Mouse (Mus musculus): Measurements from ENCODE around the gene Sowahb.
"Not testable (repeated sequence)": the region's sequence is repeated elsewhere in the genome, so short reads cannot be mapped to it uniquely, and the experiment has no call there.

The Sowahb gene

DNA sequence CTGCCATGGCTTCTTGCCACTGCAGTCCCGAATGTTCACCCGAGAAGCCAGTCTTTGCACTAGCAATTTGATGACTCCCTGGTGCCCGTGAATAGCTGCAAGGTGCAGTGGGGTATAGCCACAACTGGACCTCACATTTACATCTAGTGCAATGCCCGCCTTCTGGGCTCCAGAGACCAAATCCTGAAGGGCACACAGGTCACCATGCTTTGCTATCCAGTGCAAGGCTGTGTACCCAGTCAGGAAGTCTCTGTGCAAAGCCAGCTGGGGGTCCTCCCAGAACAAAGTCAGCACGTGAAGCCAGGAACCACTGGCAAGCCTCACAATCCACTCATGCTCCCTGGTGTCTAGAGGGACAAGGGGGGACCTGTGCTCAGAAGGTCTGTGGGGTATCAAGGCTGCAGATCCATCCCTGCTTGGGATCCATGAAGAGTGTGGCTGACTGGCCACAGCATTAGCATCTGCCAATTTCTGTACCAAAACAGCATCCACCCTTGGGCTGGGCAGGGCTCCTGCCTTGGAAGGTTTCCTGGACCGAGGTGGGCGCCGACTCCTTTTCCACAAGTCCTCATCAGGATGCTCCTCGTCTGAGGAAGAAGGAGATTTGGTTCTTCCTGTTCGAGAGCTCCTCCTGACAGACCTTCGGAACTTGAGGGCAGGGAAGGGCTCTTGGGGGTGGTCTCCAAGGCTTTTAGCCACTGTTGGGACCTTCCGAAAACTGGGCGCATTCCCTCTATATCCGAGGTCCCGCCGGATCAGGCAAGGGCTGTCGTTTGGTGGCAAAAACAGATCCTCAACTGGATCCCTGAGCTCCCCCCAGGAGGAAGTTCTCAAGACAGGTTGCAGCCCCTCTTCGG, 1.8 kb downstream of the Sowahb start:
- no peak for DNase-seq (ENCODE audit: low spot score in 2 of 2)

- DNase-seq (ENCODE audit: low spot score in 2 of 2), result no peak
Observed at GRCm38 (mm10) chr5:93042031-93042430, 2.8 kb downstream of the Sowahb start.

- no peak for DNase-seq (ENCODE audit: low spot score in 2 of 2)
Observed at GRCm38 (mm10) chr5:93041276-93041675, 3.5 kb downstream of the Sowahb start.

GRCm38 (mm10) chr5:93040095-93040494, 4.7 kb downstream of the Sowahb start:
- no peak for DNase-seq (ENCODE audit: low spot score in 2 of 2)

DNA sequence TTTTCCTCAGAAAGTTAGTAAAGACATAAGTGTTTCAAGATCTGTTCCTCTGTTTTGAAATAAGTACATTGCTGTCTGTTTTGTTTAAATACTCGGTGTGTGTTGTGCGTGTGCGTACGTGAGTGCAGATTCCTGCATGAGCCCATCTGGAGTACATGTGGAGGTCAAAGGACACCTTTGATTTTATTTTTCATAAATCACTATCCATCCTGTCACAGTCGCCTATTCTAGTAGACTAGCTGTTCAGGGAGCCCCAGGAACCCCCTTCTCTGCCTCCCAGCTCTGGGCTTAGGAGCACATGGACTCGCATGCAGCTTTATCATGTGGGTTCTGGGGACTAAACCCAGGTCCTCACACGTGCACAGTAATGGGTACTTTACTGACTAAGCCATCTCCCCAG, 8.6 kb downstream of the Sowahb start:
- DNase-seq (ENCODE audit: low spot score in 2 of 2), result no peak

GRCm38 (mm10) chr5:93035285-93035684, 9.5 kb downstream of the Sowahb start:
- no peak for DNase-seq (ENCODE audit: low spot score in 2 of 2)

GRCm38 (mm10) chr5:93033087-93033870, 11.5 kb downstream of the Sowahb start:
- DNase-seq (ENCODE audit: low spot score in 2 of 2), result no peak

GRCm38 (mm10) chr5:93032621-93033020, 12.2 kb downstream of the Sowahb start:
- DNase-seq (ENCODE audit: low spot score in 2 of 2), result no peak

DNA sequence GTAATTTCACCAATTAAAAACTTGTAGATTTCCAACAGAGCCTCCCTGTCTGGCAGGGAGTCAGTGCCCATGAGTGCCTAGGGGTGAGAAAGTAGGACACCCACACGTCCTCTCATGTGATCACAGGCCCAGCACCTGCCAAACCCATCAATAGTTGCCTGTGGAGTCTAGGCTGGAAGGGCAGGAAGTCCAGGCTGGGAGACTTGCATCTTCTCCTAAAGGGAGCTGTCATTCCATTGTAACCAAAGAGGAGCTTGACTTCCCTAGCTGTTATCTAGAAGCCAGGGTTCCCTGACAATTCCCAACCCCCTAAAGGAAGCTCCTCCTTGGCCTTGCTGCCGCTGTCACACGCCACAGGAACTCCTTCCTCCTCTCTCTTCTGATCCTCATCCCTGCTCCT, 14.0 kb downstream of the Sowahb start:
- DNase-seq (ENCODE audit: low spot score in 2 of 2), result no peak

DNA sequence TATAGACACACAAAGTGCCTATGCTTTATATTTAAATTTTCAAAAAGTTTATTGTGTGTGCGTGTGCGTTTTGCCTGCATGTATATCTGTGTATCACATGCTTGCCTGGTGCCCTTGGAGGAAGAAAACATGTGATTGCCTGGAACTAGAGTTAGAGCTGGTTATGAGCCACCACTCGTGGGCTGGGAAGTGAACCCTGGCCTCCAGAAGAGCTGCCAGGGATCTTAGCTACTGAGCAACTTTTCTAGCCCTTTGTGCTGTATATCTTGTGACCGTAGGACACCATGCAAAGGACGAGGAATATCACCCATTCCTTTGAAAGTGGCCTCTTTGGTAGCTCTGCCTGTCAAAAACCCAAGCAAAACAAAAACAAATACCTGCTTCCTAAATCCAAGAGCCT, 14.4 kb downstream of the Sowahb start:
- no peak for DNase-seq (ENCODE audit: low spot score in 2 of 2)

- no peak for DNase-seq (ENCODE audit: low spot score in 2 of 2)
Observed at GRCm38 (mm10) chr5:93027120-93027675, 17.6 kb downstream of the Sowahb start.

- DNase-seq (ENCODE audit: low spot score in 2 of 2), result no peak
Observed at GRCm38 (mm10) chr5:93026437-93027119, 18.2 kb downstream of the Sowahb start.

GRCm38 (mm10) chr5:93024754-93025280, 20.0 kb downstream of the Sowahb start:
- no peak for DNase-seq (ENCODE audit: low spot score in 2 of 2)

- no peak for DNase-seq (ENCODE audit: low spot score in 2 of 2)
Observed at GRCm38 (mm10) chr5:93022126-93022797, 22.6 kb downstream of the Sowahb start.

- DNase-seq (ENCODE audit: low spot score in 2 of 2), result no peak
Observed at GRCm38 (mm10) chr5:93020024-93020666, 24.7 kb downstream of the Sowahb start.

GRCm38 (mm10) chr5:93019207-93019606, 25.6 kb downstream of the Sowahb start:
- DNase-seq (ENCODE audit: low spot score in 2 of 2), result not testable (repeated sequence)

DNA sequence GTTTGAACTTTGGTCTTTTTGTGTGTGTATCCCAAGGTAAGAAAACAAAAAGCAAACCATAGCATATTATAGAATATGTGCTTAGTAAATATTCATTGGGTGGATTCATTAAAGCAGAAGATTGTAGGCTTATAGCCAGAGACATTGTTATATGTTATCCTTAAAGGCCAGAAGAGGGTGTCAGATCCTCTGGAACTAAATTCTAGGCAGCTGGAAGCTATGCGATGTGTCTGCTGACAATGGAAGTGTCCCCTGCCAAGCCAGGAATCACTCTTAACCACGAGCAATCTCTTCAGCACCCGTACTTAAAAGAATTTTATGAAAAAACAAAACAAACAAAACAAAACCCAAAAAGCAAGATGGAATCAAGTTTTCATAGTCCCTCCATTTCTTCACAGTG, 27.1 kb downstream of the Sowahb start:
- DNase-seq (ENCODE audit: low spot score in 2 of 2), result no peak

- DNase-seq (ENCODE audit: low spot score in 2 of 2), result no peak
Observed at GRCm38 (mm10) chr5:93008256-93008655, 36.6 kb downstream of the Sowahb start.

GRCm38 (mm10) chr5:93005815-93006341, 38.9 kb downstream of the Sowahb start:
- no peak for DNase-seq (ENCODE audit: low spot score in 2 of 2)

DNA sequence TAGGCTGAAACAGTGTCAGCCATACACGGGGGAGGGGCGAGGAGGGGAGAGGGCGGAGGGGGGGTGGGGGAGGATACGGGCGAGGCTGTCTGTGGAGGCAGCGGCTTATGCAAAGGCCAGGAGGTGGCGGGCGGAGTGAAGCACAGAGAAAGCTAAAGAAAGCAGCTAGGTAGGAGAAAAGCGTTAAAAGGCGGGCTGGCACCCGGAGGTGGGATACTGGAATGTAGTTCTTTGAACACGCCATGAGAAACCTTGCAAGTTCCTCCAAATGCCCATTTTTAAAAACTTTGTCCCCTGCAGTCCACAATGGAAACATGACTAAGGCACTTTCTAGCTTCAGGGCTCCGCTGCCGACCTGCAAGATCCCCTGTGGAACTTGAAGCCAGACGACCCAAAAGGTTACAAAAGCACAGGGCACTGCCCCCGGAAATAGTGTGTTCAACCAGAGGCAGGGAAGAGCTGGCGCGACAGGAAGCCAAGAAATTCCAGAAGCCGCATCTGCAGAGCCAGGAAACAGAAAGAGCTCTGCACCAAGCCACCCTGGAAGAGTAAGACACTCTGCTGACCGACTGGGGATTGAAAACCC, 39.5 kb downstream of the Sowahb start:
- DNase-seq (ENCODE audit: low spot score in 2 of 2), result no peak
